Mouse (Mus musculus) MEL (cell line): ENCODE data around the gene Psmd11. TPM values are rescaled to one million over a fixed set of nuclear protein-coding genes. Genes with fewer than 3 reads are reported as not detected.

Experiments
- DNase-seq: peaks from one replicate; pipeline ENCODE4 v3.0.0; 2011; ENCODE audit warnings: low read depth, low spot score
- H3K27ac ChIP-seq: 2 replicates; pipeline ENCODE4 v1.5.1; 2012; ENCODE audit warnings: low read depth, mild to moderate bottlenecking, control low read depth, low read length, moderate library complexity; ENCODE audit not compliant: control insufficient read depth
- H3K27me3 ChIP-seq, 2 experiments: fragments of 150-350 bp in 1 of 2; sonication (generic) in 1 of 2; 2 replicates each; pipeline ENCODE4 v1.6.1; 2012; ENCODE audit warnings: low read length in 2 of 2, mild to moderate bottlenecking in 2 of 2, improper control_type of control experiment in 1 of 2, moderate library complexity in 1 of 2; ENCODE audit not compliant: insufficient read depth in 2 of 2, control insufficient read depth in 1 of 2
- H3K36me3 ChIP-seq, 2 experiments: 2 replicates each; pipeline ENCODE4 v1.6.1; 2012 to 2014; ENCODE audit warnings: low read length in 2 of 2, improper control_type of control experiment in 1 of 2, inconsistent platforms in 1 of 2, mild to moderate bottlenecking in 1 of 2; ENCODE audit not compliant: insufficient read depth in 2 of 2, control insufficient read depth in 1 of 2
- H3K4me1 ChIP-seq, 2 experiments: fragments of 150-350 bp in 1 of 2; sonication (generic) in 1 of 2; 2 replicates each; pipeline ENCODE4 v1.6.1; 2012; ENCODE audit warnings: low read length in 2 of 2, improper control_type of control experiment in 1 of 2, mild to moderate bottlenecking in 1 of 2; ENCODE audit not compliant: insufficient read depth in 2 of 2, control insufficient read depth in 1 of 2
- H3K4me3 ChIP-seq, 2 experiments: fragments of 150-350 bp in 1 of 2; sonication (generic) in 1 of 2; 2 replicates each; pipeline ENCODE4 v1.5.1; 2012; ENCODE audit warnings: low read depth in 2 of 2, low read length in 2 of 2, mild to moderate bottlenecking in 2 of 2, moderate library complexity in 2 of 2, control low read depth in 1 of 2, improper control_type of control experiment in 1 of 2; ENCODE audit not compliant: control insufficient read depth in 1 of 2, insufficient read depth in 1 of 2
- H3K79me2 ChIP-seq: 2 replicates; pipeline ENCODE4 v1.6.1; 2012; ENCODE audit warnings: mild to moderate bottlenecking, low read length, moderate library complexity; ENCODE audit not compliant: control insufficient read depth, poor library complexity, insufficient read depth
- H3K9ac ChIP-seq: 2 replicates; pipeline ENCODE4 v1.6.1; 2012; ENCODE audit warnings: low read depth, mild to moderate bottlenecking, control low read depth, low read length, moderate library complexity; ENCODE audit not compliant: control insufficient read depth, poor library complexity, severe bottlenecking
- H3K9me3 ChIP-seq: fragments of 150-350 bp; sonication (generic); replicated peaks from 2 replicates; pipeline ENCODE4 v1.6.1; 2012; ENCODE audit warnings: mild to moderate bottlenecking, low read length, improper control_type of control experiment, moderate library complexity; ENCODE audit not compliant: insufficient read depth
- BHLHE40 ChIP-seq: IDR thresholded peaks from 2 replicates; pipeline ENCODE4 v1.6.1; 2012; ENCODE audit warnings: low read depth, mild to moderate bottlenecking, inconsistent platforms, low read length, improper control_type of control experiment, borderline replicate concordance
- CHD1 ChIP-seq: IDR thresholded peaks from 2 replicates; pipeline ENCODE4 v1.6.1; 2012; ENCODE audit warnings: low read depth, mild to moderate bottlenecking, inconsistent platforms, low read length, improper control_type of control experiment
- CTCF ChIP-seq, 3 experiments: IDR thresholded peaks in 2 of 3; conservative IDR thresholded peaks in 1 of 3; 2 replicates each; pipeline ENCODE4 v1.5.1; 2011 to 2012; ENCODE audit warnings: low read length in 3 of 3, low read depth in 2 of 3, mild to moderate bottlenecking in 2 of 3, improper control_type of control experiment in 1 of 3, inconsistent platforms in 1 of 3, mixed read lengths in 1 of 3, moderate library complexity in 1 of 3; ENCODE audit not compliant: control insufficient read depth in 1 of 3, insufficient read depth in 1 of 3, poor library complexity in 1 of 3, severe bottlenecking in 1 of 3
- E2F4 ChIP-seq: IDR thresholded peaks from 2 replicates; pipeline ENCODE4 v1.6.1; 2011; ENCODE audit warnings: low read depth, low read length, improper control_type of control experiment, borderline replicate concordance
- EP300 ChIP-seq, 2 experiments: IDR thresholded peaks; 2 replicates each; pipeline ENCODE4 v1.6.1; 2011; ENCODE audit warnings: improper control_type of control experiment in 2 of 2, low read length in 2 of 2, low read depth in 1 of 2, mild to moderate bottlenecking in 1 of 2
- GABPA ChIP-seq: IDR thresholded peaks from 2 replicates; pipeline ENCODE4 v1.6.1; 2012; ENCODE audit warnings: low read depth, mild to moderate bottlenecking, inconsistent platforms, low read length, improper control_type of control experiment, moderate library complexity
- HCFC1 ChIP-seq: IDR thresholded peaks from 2 replicates; pipeline ENCODE4 v1.6.1; 2012; ENCODE audit warnings: low read depth, mild to moderate bottlenecking, inconsistent platforms, low read length, improper control_type of control experiment, moderate library complexity
- JUND ChIP-seq: IDR thresholded peaks from 2 replicates; pipeline ENCODE4 v1.6.1; 2011; ENCODE audit warnings: low read depth, mild to moderate bottlenecking, improper control_type of control experiment, low read length
- KAT2A ChIP-seq: conservative IDR thresholded peaks from 2 replicates; pipeline ENCODE4 v1.6.1; 2012; ENCODE audit warnings: low read depth, low read length, improper control_type of control experiment, inconsistent platforms
- MAX ChIP-seq: IDR thresholded peaks from 2 replicates; pipeline ENCODE4 v1.6.1; 2011; ENCODE audit warnings: low read length, improper control_type of control experiment
- MEF2A ChIP-seq: IDR thresholded peaks from 2 replicates; pipeline ENCODE4 v1.6.1; 2014; ENCODE audit warnings: low read depth, mild to moderate bottlenecking, inconsistent platforms, low read length, improper control_type of control experiment; ENCODE audit not compliant: poor library complexity, insufficient replicate concordance, severe bottlenecking; ENCODE audit errors: extremely low read depth
- MXI1 ChIP-seq: IDR thresholded peaks from 2 replicates; pipeline ENCODE4 v1.6.1; 2011; ENCODE audit warnings: mild to moderate bottlenecking, low read depth, low read length, improper control_type of control experiment
- MYC ChIP-seq: IDR thresholded peaks from 2 replicates; pipeline ENCODE4 v1.6.1; 2011; ENCODE audit warnings: low read depth, mild to moderate bottlenecking, low read length, improper control_type of control experiment, moderate library complexity
- NELFE ChIP-seq: IDR thresholded peaks from 2 replicates; pipeline ENCODE4 v1.6.1; 2011; ENCODE audit warnings: low read depth, low read length, improper control_type of control experiment
- NRF1 ChIP-seq: IDR thresholded peaks from 2 replicates; pipeline ENCODE4 v1.6.1; 2014; ENCODE audit warnings: low read depth, mild to moderate bottlenecking, inconsistent platforms, low read length, improper control_type of control experiment, moderate library complexity; ENCODE audit not compliant: poor library complexity, insufficient read depth, severe bottlenecking
- POLR2A ChIP-seq, 2 experiments: IDR thresholded peaks; 2 replicates each; pipeline ENCODE4 v1.6.1; 2011 to 2012; ENCODE audit warnings: low read length in 2 of 2, mild to moderate bottlenecking in 2 of 2, control low read depth in 1 of 2, improper control_type of control experiment in 1 of 2, low read depth in 1 of 2, moderate library complexity in 1 of 2; ENCODE audit not compliant: control insufficient read depth in 1 of 2, insufficient read depth in 1 of 2, poor library complexity in 1 of 2
- POLR2AphosphoS2 ChIP-seq: IDR thresholded peaks from 2 replicates; pipeline ENCODE4 v1.6.1; 2011; ENCODE audit warnings: low read length, improper control_type of control experiment
- POLR2AphosphoS5 ChIP-seq: IDR thresholded peaks from 2 replicates; pipeline ENCODE4 v1.6.1; 2012; ENCODE audit warnings: low read depth, borderline replicate concordance, mild to moderate bottlenecking, inconsistent platforms, low read length, moderate library complexity, mixed read lengths
- SIN3A ChIP-seq: IDR thresholded peaks from 2 replicates; pipeline ENCODE4 v1.6.1; 2012; ENCODE audit warnings: low read length, improper control_type of control experiment, inconsistent platforms
- SMC3 ChIP-seq: IDR thresholded peaks from 2 replicates; pipeline ENCODE4 v1.6.1; 2011; ENCODE audit warnings: low read depth, low read length, improper control_type of control experiment
- TCF12 ChIP-seq: IDR thresholded peaks from 2 replicates; pipeline ENCODE4 v1.6.1; 2014; ENCODE audit warnings: low read depth, mild to moderate bottlenecking, inconsistent platforms, low read length, improper control_type of control experiment, moderate library complexity
- USF1 ChIP-seq: IDR thresholded peaks from 2 replicates; pipeline ENCODE4 v1.6.1; 2014; ENCODE audit warnings: low read depth, mild to moderate bottlenecking, inconsistent platforms, low read length, improper control_type of control experiment, moderate library complexity
- ZC3H11A ChIP-seq: IDR thresholded peaks from 2 replicates; pipeline ENCODE4 v1.6.1; 2012; ENCODE audit warnings: low read depth, mild to moderate bottlenecking, inconsistent platforms, low read length, improper control_type of control experiment
- ZNF384 ChIP-seq: IDR thresholded peaks from 2 replicates; pipeline ENCODE4 v1.6.1; 2012; ENCODE audit warnings: low read depth, mild to moderate bottlenecking, inconsistent platforms, low read length, improper control_type of control experiment
- polyA plus RNA-seq, 2 experiments: library from polyadenylated mRNA; stranded (reverse) in 1 of 2; unstranded in 1 of 2; fragments of >175 nt in 1 of 2; fragments of >200 nt in 1 of 2; gene quantifications; 2 replicates each; pipeline versions ENCODE4 v1.2.1 to v1.2.4; 2012; ENCODE audit warnings: low replicate concordance in 2 of 2, low read depth in 1 of 2; ENCODE audit not compliant: insufficient read length in 2 of 2, insufficient read depth in 1 of 2, missing spikeins in 1 of 2
- total RNA-seq: library from RNA; depleted of rRNA; stranded (reverse); fragments of 300-350 nt; gene quantifications from 2 replicates; pipeline ENCODE4 v1.2.3, GENCODE M21; 2012

The Psmd11 gene
- total and polyA plus RNA-seq, 3 experiments = 110 to 324 (median 184) TPM

DNA sequence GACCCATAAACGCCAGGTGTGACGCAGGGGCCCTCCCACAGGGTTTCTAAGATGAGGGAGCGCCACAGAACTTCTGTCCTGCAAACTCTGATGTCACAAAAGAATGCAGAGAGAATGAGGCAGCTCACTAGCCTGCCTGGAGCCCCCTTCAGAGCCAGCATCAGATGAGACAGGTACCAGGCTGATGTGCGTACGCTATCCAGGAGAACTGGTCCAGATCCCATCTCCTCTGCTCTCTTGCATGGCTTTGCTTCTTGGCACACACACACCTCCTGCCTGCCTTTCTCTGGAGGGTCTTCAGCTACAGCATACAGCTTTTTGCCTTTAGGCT, 80.7 kb downstream of the Psmd11 start:
- Histone ChIP-seq H3K27ac (no peak overlapping the region), H3K4me1 (no peaks in the 10 kb centered on the region), H3K27me3 (no peaks in the 10 kb centered on the region), H3K36me3 (no peaks in the 10 kb centered on the region), H3K9me3 (no peaks in the 10 kb centered on the region), H3K4me3 (no peak overlapping the region), H3K9ac (no peak overlapping the region), H3K79me2 (no peaks in the 10 kb centered on the region)
- no peak for TF ChIP-seq SIN3A
- TF ChIP-seq HCFC1 = no peak
- TF ChIP-seq KAT2A = no peak
- TF ChIP-seq CTCF (IDR thresholded peaks at IDR 0.05 in 2 of 3, conservative IDR thresholded peaks at IDR 0.05 in 1 of 3; ENCODE audit: control insufficient read depth in 1 of 3, insufficient read depth in 1 of 3, low read depth in 2 of 3, low read length in 3 of 3, poor library complexity in 1 of 3, severe bottlenecking in 1 of 3) = no peak
- no peak for TF ChIP-seq USF1
- no peak for TF ChIP-seq MEF2A
- TF ChIP-seq EP300 (IDR thresholded peaks at IDR 0.05; ENCODE audit: low read depth in 1 of 2, low read length in 2 of 2) = no peak
- TF ChIP-seq POLR2AphosphoS5 = no peak
- no peak for TF ChIP-seq NRF1
- no peak for TF ChIP-seq BHLHE40
- no peak for DNase-seq

DNA sequence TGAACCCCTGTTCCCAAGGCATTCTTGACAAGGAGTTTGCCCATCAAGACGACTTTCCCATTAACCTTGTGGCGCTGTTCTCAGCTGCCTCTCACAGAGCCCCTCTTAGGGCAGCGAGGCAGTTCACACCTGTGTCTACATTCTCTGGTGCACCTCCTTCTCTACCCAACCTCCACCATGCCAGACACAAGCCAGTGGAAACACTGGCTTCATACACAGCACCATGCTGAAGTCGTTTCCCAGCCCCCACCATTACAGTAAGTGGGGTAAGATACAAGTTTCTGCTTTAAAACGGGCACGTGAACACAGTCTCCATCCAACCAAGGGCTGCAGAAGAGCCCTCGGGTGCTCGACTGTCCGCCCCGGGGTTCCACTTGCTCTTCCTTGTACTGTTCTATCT, 81.7 kb downstream of the Psmd11 start:
- no peak overlapping the region for H3K9ac ChIP-seq
- no peaks in the 10 kb centered on the region for H3K9me3 ChIP-seq
- no peaks in the 10 kb centered on the region for H3K4me1 ChIP-seq
- no peaks in the 10 kb centered on the region for H3K36me3 ChIP-seq
- DNase-seq = no peak
- H3K4me3 ChIP-seq = no peak overlapping the region
- no peaks in the 10 kb centered on the region for H3K79me2 ChIP-seq
- H3K27ac ChIP-seq = no peak overlapping the region
- no peak for TF ChIP-seq MXI1
- no peak for TF ChIP-seq TCF12
- TF ChIP-seq NRF1 = no peak
- TF ChIP-seq E2F4 = no peak
- TF ChIP-seq, all 39 proteins: peak for 0
- H3K27me3 ChIP-seq = no peaks in the 10 kb centered on the region

DNA sequence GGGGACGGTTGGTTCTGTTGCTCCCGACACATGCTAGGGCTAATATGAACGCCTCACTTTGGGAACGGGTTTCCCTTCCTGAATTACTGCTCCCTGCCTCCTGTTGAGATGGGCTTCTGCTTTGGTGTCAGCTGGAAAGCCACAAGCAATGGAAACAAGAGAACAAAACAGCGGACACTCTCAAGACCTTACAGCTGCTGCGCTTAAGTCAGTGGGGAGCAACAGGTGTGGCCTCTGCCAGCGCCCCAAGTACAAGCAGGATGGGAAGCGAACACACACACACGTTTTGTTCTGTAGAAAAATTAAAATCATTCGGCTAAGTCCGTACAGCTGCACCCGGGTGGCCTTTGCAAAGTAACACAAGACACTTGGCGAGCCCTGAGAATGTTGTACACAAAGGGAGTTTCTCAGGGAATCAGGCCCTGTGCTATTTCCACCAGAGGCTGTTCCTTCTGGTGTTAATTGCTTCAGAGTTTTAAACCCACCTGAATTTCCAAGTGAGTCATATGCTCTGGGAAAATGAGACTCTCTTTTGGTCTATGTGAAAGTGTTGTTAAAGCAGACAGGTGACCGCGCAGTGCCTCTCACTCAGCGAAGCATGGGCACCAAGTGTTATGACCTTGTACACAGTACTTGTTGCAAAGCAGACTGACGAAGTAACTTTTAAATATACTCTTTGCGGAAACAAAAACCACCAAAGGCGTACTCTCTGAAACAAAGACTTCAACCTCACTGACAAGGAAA, 84.1 kb downstream of the Psmd11 start:
- Histone ChIP-seq H3K4me3 (no peak overlapping the region), H3K9ac (no peak overlapping the region), H3K4me1 (no peaks in the 10 kb centered on the region), H3K79me2 (no peaks in the 10 kb centered on the region), H3K27ac (no peak overlapping the region), H3K36me3 (no peaks in the 10 kb centered on the region), H3K9me3 (no peaks in the 10 kb centered on the region), H3K27me3 (no peaks in the 10 kb centered on the region)
- DNase-seq = no peak
- TF ChIP-seq CHD1 (no peak), MYC (no peak), POLR2AphosphoS2 (no peak), NRF1 (no peak), EP300 (IDR thresholded peaks at IDR 0.05; ENCODE audit: low read depth in 1 of 2, low read length in 2 of 2) (no peak), TCF12 (no peak), POLR2AphosphoS5 (no peak), MAX (no peak), NELFE (no peak), SMC3 (no peak), ZNF384 (no peak), SIN3A (no peak), ZC3H11A (no peak), E2F4 (no peak), POLR2A (IDR thresholded peaks at IDR 0.05; ENCODE audit: control insufficient read depth in 1 of 2, insufficient read depth in 1 of 2, low read depth in 1 of 2, low read length in 2 of 2, poor library complexity in 1 of 2) (no peak), JUND (no peak), GABPA (no peak)
